Comparison of ENCODE assay signal across 9 mouse cellular contexts in the genomic region with DNA sequence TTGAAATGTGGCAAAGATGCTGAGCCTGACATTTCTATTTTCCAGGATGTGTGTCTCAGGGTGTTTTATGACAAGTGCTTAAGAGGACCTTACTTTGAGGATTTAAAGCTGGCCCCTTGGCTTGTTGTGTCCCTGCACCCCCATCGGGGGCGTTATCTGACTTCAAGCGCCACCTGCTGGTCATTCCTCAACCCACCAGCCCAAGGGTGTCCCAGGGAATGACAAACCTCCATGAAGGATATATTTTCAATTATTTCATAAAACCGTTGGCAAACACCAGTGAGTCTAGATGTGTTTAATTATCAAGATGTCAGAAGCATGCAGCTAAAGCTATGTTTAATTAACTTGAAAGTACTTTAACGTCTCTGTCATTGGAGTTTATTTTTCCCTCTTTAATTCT. TPM values are rescaled to one million over a fixed set of nuclear protein-coding genes. Genes with fewer than 3 reads are reported as not detected.
DNase-seq lines count a peak whose midpoint lies in the region; ATAC-seq and TF ChIP-seq lines count a peak whose summit lies in the region.
"Had no signal": no experiment of that assay in that cellular context is flagged by ENCODE, and none has a peak within 500 bp of the region (broad histone marks: within the 10 kb centered on the region; RNA-seq: fewer than 3 reads in every experiment).

No protein-coding gene starts in this region.

- DNase-seq in CH12.LX (ENCODE audit: extremely low read depth): peak; percentile 76
- DNase-seq in adrenal gland, postnatal 36 days: peak; percentile 86 to 88
- DNase-seq in heart, postnatal 14 days: peak; percentile 86 to 91
- DNase-seq in layer of hippocampus, adult 2 months (ENCODE audit: low spot score in 2 of 2): peak; percentile 73 to 84
- DNase-seq in ovary, postnatal 36 days (ENCODE audit: low spot score): peak; percentile 74
- DNase-seq in urinary bladder, adult 18-20 months (ENCODE audit: low spot score in 2 of 2): peak; percentile 45 to 60

- 4% methylated on average over 5 of the region's 5 CpGs for WGBS in lung, embryonic 16.5 days

- H3K9ac ChIP-seq in CH12.LX (ENCODE audit: insufficient read depth, low read depth): no peak overlapping the region
- no peak overlapping the region for H3K9ac ChIP-seq in lung, embryonic 16.5 days (ENCODE audit: low read length)

- H3K4me2 ChIP-seq in CH12.LX (ENCODE audit: insufficient read depth, low read depth, poor library complexity, severe bottlenecking): no peak overlapping the region
- H3K4me2 ChIP-seq in lung, embryonic 16.5 days (ENCODE audit: low read depth, low read length): no peak overlapping the region

- in situ Hi-C loops in CH12.LX (cut with MboI; ENCODE audit: low pct_ligation_motif_present, low pct_unique_long_range_greater_than_20kb, low sequenced_read_pairs): loop anchor here (5.0 to 25.0 kb wide), 3 partner anchors 85 to 520 kb away; no protein-coding TSS in a partner anchor

- TF ChIP-seq RAD21 in CH12.LX (IDR thresholded peaks at IDR 0.05; ENCODE audit: low read depth, low read length): peak; percentile 97

- intact Hi-C loops in heart, postnatal 14 days (cut with DNase I): loop anchor here (1.0 to 5.0 kb wide), 2 partner anchors 110 to 415 kb away; a partner anchor contains a TSS

- ATAC-seq in lung, embryonic 16.5 days (ENCODE audit: low read depth): peak; percentile 70

- peak; percentile 58 to 99; a peak in 3 of 4 replicates for TF ChIP-seq CTCF in CH12.LX (conservative IDR thresholded peaks at IDR 0.05 in 1 of 2, IDR thresholded peaks at IDR 0.05 in 1 of 2; ENCODE audit: low read depth in 2 of 2, low read length in 2 of 2)
- TF ChIP-seq CTCF in embryonic fibroblast, embryonic 13.5 days (IDR thresholded peaks at IDR 0.05; ENCODE audit: borderline replicate concordance, insufficient read depth, low read length): peak; percentile 63
- peak; percentile 100 for TF ChIP-seq CTCF in layer of hippocampus, adult 2 months (conservative IDR thresholded peaks at IDR 0.05)

- no peaks in the 10 kb centered on the region for H3K27me3 ChIP-seq in CH12.LX (replicated peaks)
- no peaks in the 10 kb centered on the region for H3K27me3 ChIP-seq in lung, embryonic 16.5 days (ENCODE audit: control insufficient read depth, insufficient read depth, low read depth, low read length)

- TF ChIP-seq POLR2A in CH12.LX (IDR thresholded peaks at IDR 0.05; ENCODE audit: low read depth, low read length): 0 out of 2 replicates have a peak, but pooled peaks have one; percentile 13
- no peak for TF ChIP-seq POLR2A in embryonic fibroblast, embryonic 13.5 days (IDR thresholded peaks at IDR 0.05; ENCODE audit: low read depth, low read length)

- H3K79me2 ChIP-seq in CH12.LX (replicated peaks; ENCODE audit: control insufficient read depth, extremely low read depth, insufficient read depth, poor library complexity, severe bottlenecking): no peaks in the 10 kb centered on the region; the same call in 1 of the 2 replicates

- dilution Hi-C loops in CH12.LX (cut with MboI; ENCODE audit: extremely low pct_ligation_motif_present, extremely low pct_unique_long_range_greater_than_20kb, low sequenced_read_pairs): no loop called here

- no peaks in the 10 kb centered on the region for H3K9me3 ChIP-seq in CH12.LX (replicated peaks; ENCODE audit: low read length)
- H3K9me3 ChIP-seq in lung, embryonic 16.5 days (ENCODE audit: control insufficient read depth, low read length): no peaks in the 10 kb centered on the region

- no peak for TF ChIP-seq EP300 in CH12.LX (IDR thresholded peaks at IDR 0.05; ENCODE audit: low read length)

- H3K27ac ChIP-seq in CH12.LX (ENCODE audit: insufficient read depth, low read depth): no peak overlapping the region
- no peak overlapping the region for H3K27ac ChIP-seq in embryonic fibroblast, embryonic 13.5 days (ENCODE audit: insufficient read depth, low read length)
- H3K27ac ChIP-seq in layer of hippocampus, adult 2 months: no peak overlapping the region
- no peak overlapping the region for H3K27ac ChIP-seq in lung, embryonic 16.5 days (ENCODE audit: low read length)

- H3K4me1 ChIP-seq in CH12.LX (ENCODE audit: control insufficient read depth in 1 of 2, insufficient read depth in 2 of 2): peaks cover 0 to 7% of the 10 kb centered on the region in 2 experiments; a peak in 2 of 4 replicates
- H3K4me1 ChIP-seq in embryonic fibroblast, embryonic 13.5 days (ENCODE audit: control insufficient read depth, insufficient read depth, low read length): no peaks in the 10 kb centered on the region
- H3K4me1 ChIP-seq in lung, embryonic 16.5 days (replicated peaks; ENCODE audit: control insufficient read depth, insufficient read depth, low read length): no peaks in the 10 kb centered on the region

- H3K36me3 ChIP-seq in CH12.LX (replicated peaks in 1 of 2; ENCODE audit: control insufficient read depth in 1 of 2, insufficient read depth in 1 of 2, low read length in 1 of 2): peaks cover 30 to 45% of the 10 kb centered on the region in 2 experiments
- H3K36me3 ChIP-seq in lung, embryonic 16.5 days (ENCODE audit: control insufficient read depth, insufficient read depth, low read length): no peaks in the 10 kb centered on the region

- no peak overlapping the region for H3K4me3 ChIP-seq in CH12.LX (replicated peaks in 1 of 3; ENCODE audit: low read depth in 2 of 3, low read length in 2 of 3, poor library complexity in 1 of 3)
- H3K4me3 ChIP-seq in embryonic fibroblast, embryonic 13.5 days (ENCODE audit: insufficient read depth, low read length): no peak overlapping the region
- H3K4me3 ChIP-seq in layer of hippocampus, adult 2 months: no peak overlapping the region
- no peak overlapping the region for H3K4me3 ChIP-seq in lung, embryonic 16.5 days (ENCODE audit: low read length)

TF ChIP-seq in CH12.LX, 34 proteins besides CTCF, POLR2A, EP300 and RAD21 (continues in another document):
- TF ChIP-seq RCOR1 (conservative IDR thresholded peaks at IDR 0.05; ENCODE audit: low read depth, low read length) (no peak), GABPA (IDR thresholded peaks at IDR 0.05; ENCODE audit: insufficient replicate concordance, low read depth, low read length) (no peak), MAZ (IDR thresholded peaks at IDR 0.05; ENCODE audit: low read depth, low read length) (peak; percentile 73; the same call in 1 of the 2 replicates), POLR2AphosphoS2 (IDR thresholded peaks at IDR 0.05; ENCODE audit: low read depth, low read length) (0 out of 2 replicates have a peak, but pooled peaks have one; percentile 38), BHLHE40 (IDR thresholded peaks at IDR 0.05; ENCODE audit: low read depth, low read length) (0 out of 2 replicates have a peak, but pooled peaks have one; percentile 17), PAX5 (IDR thresholded peaks at IDR 0.05; ENCODE audit: low read length) (no peak), ZMIZ1 (IDR thresholded peaks at IDR 0.05; ENCODE audit: low read depth, low read length) (no peak), IRF4 (IDR thresholded peaks at IDR 0.05; ENCODE audit: low read depth, low read length) (peak; percentile 41; the same call in 1 of the 2 replicates), E2F4 (IDR thresholded peaks at IDR 0.05; ENCODE audit: insufficient replicate concordance, low read depth, low read length) (no peak), ZKSCAN1 (IDR thresholded peaks at IDR 0.05; ENCODE audit: borderline replicate concordance, low read depth, low read length) (no peak), ZC3H11A (IDR thresholded peaks at IDR 0.05; ENCODE audit: low read depth, low read length) (peak; percentile 98), USF2 (conservative IDR thresholded peaks at IDR 0.05; ENCODE audit: low read depth, low read length) (no peak), SMC3 (IDR thresholded peaks at IDR 0.05; ENCODE audit: low read depth, low read length) (peak; percentile 99), ETS1 (conservative IDR thresholded peaks at IDR 0.05; ENCODE audit: low read depth, low read length) (0 out of 2 replicates have a peak, but pooled peaks have one; percentile 16), MEF2A (IDR thresholded peaks at IDR 0.05; ENCODE audit: borderline replicate concordance, low read depth, low read length) (0 out of 2 replicates have a peak, but pooled peaks have one; percentile 52), MYC (IDR thresholded peaks at IDR 0.05; ENCODE audit: low read depth, low read length) (peak; percentile 25; the same call in 1 of the 2 replicates), NELFE (IDR thresholded peaks at IDR 0.05; ENCODE audit: low read depth, low read length) (peak; percentile 43; the same call in 1 of the 2 replicates), UBTF (IDR thresholded peaks at IDR 0.05; ENCODE audit: low read depth, low read length) (no peak), JUND (conservative IDR thresholded peaks at IDR 0.05; ENCODE audit: low read depth, low read length) (no peak), JUN (IDR thresholded peaks at IDR 0.05; ENCODE audit: insufficient read depth, low read depth, low read length) (no peak)

RNA-seq across cellular contexts. Expression of a gene that starts 24.5 kb away (rescaled TPM):
- 108 and 109 TPM in 2 replicates for total RNA-seq in CH12.LX (2012; rRNA removed)
- 61.3 and 63.6 TPM in 2 replicates for total RNA-seq in CH12.LX (2014; rRNA removed)
- 43.3 and 49.6 TPM in 2 replicates for polyA plus RNA-seq in CH12.LX (2012; ENCODE audit: insufficient read length, low read depth)
- total RNA-seq in adrenal gland, postnatal 36 days (2021): 10 to 100 TPM; 27.9 to 32.2 TPM
- polyA plus RNA-seq in embryonic fibroblast, embryonic 13.5 days (2011; ENCODE audit: insufficient read length, low read depth, missing spikeins): 0.84 TPM in 1 of 2 replicates, not detected in the other
- total RNA-seq in heart, postnatal 14 days (2021): 10 to 100 TPM; 16.9 to 22.2 TPM
- 10 to 100 TPM; 20.3 to 22.1 TPM for total RNA-seq in layer of hippocampus, adult 2 months (2021)
- polyA plus RNA-seq in lung, embryonic 16.5 days (2015; fragmentation: Nextera tagmentation; extraction: Ambion mirVana): 27.1 and 31.6 TPM in 2 replicates

RNA-seq across cellular contexts. Expression of a gene that starts 45.3 kb away (rescaled TPM):
- 28.2 and 29.7 TPM in 2 replicates for total RNA-seq in CH12.LX (2012; rRNA removed)
- 63.7 and 67.1 TPM in 2 replicates for total RNA-seq in CH12.LX (2014; rRNA removed)
- polyA plus RNA-seq in CH12.LX (2012; ENCODE audit: insufficient read length, low read depth): 29.2 and 38.4 TPM in 2 replicates
- 100 to 1,000 TPM in 1 of 2 experiments, 10 to 100 TPM in 1; 71.5 to 103 TPM for total RNA-seq in adrenal gland, postnatal 36 days (2021)
- polyA plus RNA-seq in embryonic fibroblast, embryonic 13.5 days (2011; ENCODE audit: insufficient read length, low read depth, missing spikeins): 39.9 and 43.5 TPM in 2 replicates
- total RNA-seq in heart, postnatal 14 days (2021): 10 to 100 TPM; 54.1 to 55.5 TPM
- total RNA-seq in layer of hippocampus, adult 2 months (2021): 10 to 100 TPM; 47.4 to 47.5 TPM
- 63.5 and 63.6 TPM in 2 replicates for polyA plus RNA-seq in lung, embryonic 16.5 days (2015; fragmentation: Nextera tagmentation; extraction: Ambion mirVana)

RNA-seq across cellular contexts. Expression of a gene that starts 45.9 kb away (rescaled TPM):
- 0.68 and 0.76 TPM in 2 replicates for total RNA-seq in CH12.LX (2012; rRNA removed)
- not detected in 2 replicates for total RNA-seq in CH12.LX (2014; rRNA removed)
- polyA plus RNA-seq in CH12.LX (2012; ENCODE audit: insufficient read length, low read depth): 0.71 and 2.4 TPM in 2 replicates
- total RNA-seq in adrenal gland, postnatal 36 days (2021): not detected
- not detected in 2 replicates for polyA plus RNA-seq in embryonic fibroblast, embryonic 13.5 days (2011; ENCODE audit: insufficient read length, low read depth, missing spikeins)
- not detected for total RNA-seq in heart, postnatal 14 days (2021)
- total RNA-seq in layer of hippocampus, adult 2 months (2021): not detected
- 1.9 and 2.9 TPM in 2 replicates for polyA plus RNA-seq in lung, embryonic 16.5 days (2015; fragmentation: Nextera tagmentation; extraction: Ambion mirVana)
- polyA plus RNA-seq: frontal cortex, adult 2 months had no signal
